Mouse (Mus musculus) lung, postnatal 0 days (tissue): ENCODE data around the gene Apoc3.

Experiments
- CTCF ChIP-seq: IDR thresholded peaks from 2 replicates; pipeline ENCODE4 v1.5.1; 2016; ENCODE audit warnings: antibody characterized with exemption, mild to moderate bottlenecking
- EP300 ChIP-seq: IDR thresholded peaks from 2 replicates; pipeline ENCODE4 v1.6.1; 2016; ENCODE audit warnings: antibody characterized with exemption, mild to moderate bottlenecking, control low read depth

- TF ChIP-seq CTCF (no peak), EP300 (no peak)
Observed at GRCm38 (mm10) chr9:46257546-46257945, 22.1 kb upstream of the Apoc3 start.
